Mouse (Mus musculus) thymus, postnatal 4 days (tissue): ENCODE data around the gene Tmcc1.

Source experiments
- DNase-seq: peaks from one replicate; pipeline ENCODE4 v3.0.0; 2021

Tmcc1 gene

DNA sequence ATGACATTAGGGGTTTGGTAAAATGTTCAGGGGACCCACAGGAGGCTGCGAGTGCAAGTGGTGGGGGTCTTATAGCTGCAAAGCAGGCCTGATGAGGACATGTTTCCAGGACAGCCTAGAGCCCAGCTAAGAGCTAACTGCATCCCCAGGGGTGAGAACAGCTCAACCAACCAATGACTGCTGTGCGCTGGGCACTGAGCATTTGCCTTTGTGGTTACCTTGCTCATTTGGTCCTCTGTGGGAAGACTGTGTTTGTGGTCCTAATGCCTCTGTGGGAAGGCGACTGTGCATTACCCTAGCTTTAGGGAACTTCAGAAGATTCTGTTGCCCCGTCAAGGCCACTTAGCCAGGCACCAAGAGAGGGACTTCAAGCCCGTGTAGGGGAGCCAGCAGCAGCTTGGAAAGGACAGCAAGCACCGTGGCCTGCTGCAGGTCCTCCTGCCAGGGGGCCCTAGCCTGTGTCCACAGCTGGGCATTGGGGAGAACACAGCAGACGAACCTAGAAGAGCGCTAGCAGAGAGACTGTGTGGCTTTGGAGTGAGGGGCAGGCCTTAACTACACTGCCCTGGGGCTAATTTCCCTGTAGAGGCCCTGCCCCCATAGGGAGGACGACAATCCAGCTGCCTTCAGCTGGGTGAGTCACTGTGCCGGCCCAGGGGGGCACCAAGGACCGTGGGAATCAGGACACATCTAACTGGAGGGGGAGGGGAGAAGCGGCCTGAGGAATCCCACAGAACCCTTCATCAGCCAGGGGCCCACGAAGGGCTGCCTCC lies 202.0 kb downstream of the Tmcc1 start:
- DNase-seq: peak; percentile 59

DNA sequence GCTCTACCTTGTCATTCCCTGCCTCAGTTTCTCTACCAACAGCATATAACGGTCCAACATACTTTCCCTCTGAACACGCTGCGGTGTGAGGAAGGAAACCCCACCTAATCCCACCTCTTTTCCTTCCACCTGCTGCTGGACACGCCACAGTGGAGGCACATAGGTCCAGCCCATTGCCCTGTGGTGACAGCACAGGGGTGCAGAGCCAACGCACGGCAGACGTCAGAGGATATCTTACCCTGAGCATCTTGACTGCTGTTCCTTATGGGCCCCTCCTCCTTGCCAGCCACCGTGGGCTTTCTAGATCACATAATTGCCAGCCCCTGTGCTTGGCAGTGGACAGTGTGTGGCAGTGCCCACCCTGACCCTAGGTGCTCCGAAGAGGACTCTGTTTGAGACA lies 202.8 kb downstream of the Tmcc1 start:
- peak; percentile 57 for DNase-seq

DNA sequence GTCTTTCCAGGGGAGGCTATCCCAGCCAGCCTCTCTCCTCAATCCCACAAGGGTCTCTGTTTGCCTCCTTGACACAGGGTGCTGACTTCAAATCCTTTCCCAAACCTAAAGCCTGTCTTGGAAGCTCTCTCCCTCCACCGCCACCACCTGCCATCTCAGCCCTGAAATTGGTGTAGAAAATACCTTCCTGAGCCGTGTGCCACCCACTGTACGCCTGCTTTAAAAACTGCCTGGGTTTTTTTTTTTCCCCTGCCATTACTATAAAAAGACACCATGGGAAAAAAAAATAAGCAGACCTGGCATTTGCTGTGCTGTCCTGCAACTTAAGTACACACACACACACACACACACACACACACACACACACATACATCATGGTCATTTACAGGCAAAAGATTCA lies 203.2 kb downstream of the Tmcc1 start:
- no peak for DNase-seq

DNA sequence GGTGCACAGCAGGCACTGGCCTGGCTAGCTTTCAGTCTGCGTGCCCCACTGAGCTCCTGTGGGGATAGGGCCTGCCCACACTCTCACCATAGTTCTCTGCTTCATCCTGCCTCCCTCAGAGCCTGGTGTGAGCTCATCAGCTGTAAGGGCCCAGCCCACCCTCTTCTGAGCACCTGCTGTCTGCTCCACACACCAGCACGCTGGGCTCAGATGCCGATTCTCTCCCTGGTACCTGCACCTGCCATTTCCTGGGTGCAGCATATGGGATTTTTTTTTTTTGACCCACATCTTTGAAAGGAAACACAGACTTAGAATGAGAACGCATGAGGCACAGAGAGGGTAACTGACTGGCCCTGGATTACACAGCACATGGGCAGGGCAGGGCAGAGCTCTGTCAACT lies 203.7 kb downstream of the Tmcc1 start:
- peak; percentile 83 for DNase-seq

- DNase-seq: peak; percentile 57
Measured at GRCm38 (mm10) chr6:115989032-115989431, 204.3 kb downstream of the Tmcc1 start.

GRCm38 (mm10) chr6:115987096-115987747 lies 206.1 kb downstream of the Tmcc1 start:
- DNase-seq: no peak

GRCm38 (mm10) chr6:115986472-115987095 lies 206.7 kb downstream of the Tmcc1 start:
- peak; percentile 54 for DNase-seq

- DNase-seq: no peak
Measured at GRCm38 (mm10) chr6:115985622-115986021, 207.7 kb downstream of the Tmcc1 start.

DNA sequence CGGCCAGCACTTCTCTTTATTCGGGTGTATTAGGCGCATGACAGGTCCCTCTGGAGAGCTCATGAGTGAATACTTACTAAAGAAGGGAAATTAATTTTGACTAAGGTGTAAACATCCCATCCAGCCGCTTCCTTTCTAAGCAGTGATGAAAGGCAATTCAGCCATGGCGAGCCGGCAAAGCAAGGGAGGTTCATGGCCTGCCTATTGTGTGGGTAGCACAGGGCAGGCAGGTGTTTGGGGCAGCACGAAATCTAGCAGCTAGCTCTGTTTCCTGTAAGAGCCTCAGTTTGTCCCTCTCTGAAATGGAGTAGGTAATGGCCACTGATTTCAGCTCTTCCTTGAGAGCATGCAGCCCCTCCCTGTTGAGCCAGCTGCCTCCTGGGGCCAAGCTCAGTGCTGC lies 208.7 kb downstream of the Tmcc1 start:
- DNase-seq: no peak

GRCm38 (mm10) chr6:115983306-115984038 lies 209.8 kb downstream of the Tmcc1 start:
- no peak for DNase-seq

DNA sequence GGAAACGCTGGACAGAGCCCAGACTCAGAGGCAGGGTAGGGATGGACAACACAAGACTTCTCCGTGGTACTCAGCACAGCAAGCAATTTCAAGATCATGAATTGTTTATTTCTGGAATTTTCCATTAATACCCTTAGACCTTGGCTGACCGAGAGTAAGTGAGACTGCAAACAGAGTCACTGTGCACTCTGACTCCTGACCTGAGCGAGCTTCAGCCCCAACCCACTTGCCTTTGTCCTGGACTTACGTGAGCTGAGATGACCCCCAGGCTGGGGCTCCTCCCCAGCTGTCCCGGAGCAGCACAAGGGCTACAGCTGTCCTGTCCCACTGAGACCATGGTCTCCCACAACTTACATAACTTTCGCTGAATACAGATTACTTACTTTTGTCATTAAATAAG lies 210.4 kb downstream of the Tmcc1 start:
- no peak for DNase-seq

- peak; percentile 74 for DNase-seq
Measured at GRCm38 (mm10) chr6:115978596-115978995, 214.7 kb downstream of the Tmcc1 start.

- DNase-seq: no peak
Measured at GRCm38 (mm10) chr6:115977810-115978209, 215.5 kb downstream of the Tmcc1 start.

GRCm38 (mm10) chr6:115975606-115976005 lies 217.7 kb downstream of the Tmcc1 start:
- DNase-seq: no peak

- DNase-seq: no peak
Measured at GRCm38 (mm10) chr6:115973881-115974662, 219.2 kb downstream of the Tmcc1 start.

DNA sequence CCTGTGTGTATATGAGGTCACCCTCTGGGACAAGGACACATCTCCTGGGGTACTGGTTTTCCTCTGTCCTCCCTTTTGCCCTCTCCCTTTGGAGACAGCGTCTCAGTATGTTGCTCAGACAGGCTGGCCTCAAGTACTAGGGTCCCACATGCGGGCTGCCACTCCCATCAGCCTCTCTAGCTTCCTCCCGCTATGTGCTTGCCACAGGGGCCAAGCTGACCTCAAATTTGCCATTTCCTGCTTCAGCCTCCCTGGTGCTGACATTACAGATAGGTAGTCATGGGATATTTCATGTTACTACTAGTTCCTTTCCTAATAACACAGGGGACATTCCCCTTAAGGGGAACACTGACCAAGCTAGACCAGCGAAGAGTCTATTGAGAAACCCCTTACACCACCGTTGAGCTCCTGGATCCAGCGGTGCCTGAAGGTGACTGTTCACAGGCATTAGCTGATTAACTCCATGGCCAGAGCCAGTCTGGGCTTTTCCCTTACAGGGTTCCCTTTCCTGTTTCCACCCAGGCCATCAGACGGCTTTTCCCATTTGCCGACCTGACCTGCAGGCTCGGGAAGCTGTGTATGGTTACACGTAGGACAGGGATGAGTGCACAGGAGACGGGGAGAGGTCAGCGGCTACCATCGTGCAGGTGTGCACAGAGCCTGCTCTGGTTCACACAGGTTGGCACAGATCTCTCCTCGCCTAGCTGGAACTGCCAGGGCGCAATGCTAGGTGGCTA lies 220.0 kb downstream of the Tmcc1 start:
- DNase-seq: no peak

- peak; percentile 52 for DNase-seq
Measured at GRCm38 (mm10) chr6:115972083-115972764, 221.1 kb downstream of the Tmcc1 start.

GRCm38 (mm10) chr6:115971273-115972060 lies 221.8 kb downstream of the Tmcc1 start:
- DNase-seq: peak; percentile 71

GRCm38 (mm10) chr6:115969952-115970351 lies 223.3 kb downstream of the Tmcc1 start:
- DNase-seq: peak; percentile 56

DNA sequence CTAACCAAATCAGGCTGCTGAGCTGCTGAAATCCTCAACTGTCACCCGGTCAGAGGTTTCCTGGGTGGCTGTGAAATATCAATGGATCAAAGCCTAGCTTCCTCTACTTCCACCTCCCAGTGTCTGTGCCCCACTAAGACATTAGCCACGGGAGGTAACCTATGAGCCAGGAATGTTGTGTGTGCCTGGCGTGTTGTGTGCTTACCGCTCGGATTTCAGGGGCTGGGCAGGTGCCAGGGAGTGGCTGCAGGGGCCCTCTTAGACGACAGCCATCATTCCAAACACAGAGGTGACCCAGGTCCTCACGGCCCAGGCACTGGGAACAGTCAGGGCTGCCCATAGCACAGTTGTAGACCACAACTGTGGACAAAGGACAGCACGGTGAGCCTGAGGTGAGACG lies 224.2 kb downstream of the Tmcc1 start:
- no peak for DNase-seq
